Comparison of ENCODE assay signal across 24 mouse cellular contexts in genomic region chr19:58399166-58399565, GRCm38 (mm10). TPM values are rescaled to one million over a fixed set of nuclear protein-coding genes. Genes with fewer than 3 reads are reported as not detected.
DNase-seq lines count a peak whose midpoint lies in the region; ATAC-seq and TF ChIP-seq lines count a peak whose summit lies in the region.
"Had no signal": no experiment of that assay in that cellular context is flagged by ENCODE, and none has a peak within 500 bp of the region (broad histone marks: within the 10 kb centered on the region; RNA-seq: fewer than 3 reads in every experiment).

No protein-coding gene starts in this region.

- TF ChIP-seq CTCF in lung, embryonic 14.5 days (IDR thresholded peaks at IDR 0.05; ENCODE audit: low read depth): no peak
- no peak for TF ChIP-seq CTCF in lung, adult 2 months (IDR thresholded peaks at IDR 0.05; ENCODE audit: insufficient read depth, low read length)

- H3K4me2 ChIP-seq in heart, embryonic 14.5 days (ENCODE audit: low read length): no peak overlapping the region
- H3K4me2 ChIP-seq in lung, embryonic 14.5 days: no peak overlapping the region
- H3K4me2 ChIP-seq: forebrain, embryonic 13.5 days; hindbrain, embryonic 13.5 days; limb, embryonic 12.5 days; liver, embryonic 13.5 days; midbrain, embryonic 12.5 days; neural tube, embryonic 15.5 days had no signal

- no peak for ATAC-seq in heart, embryonic 14.5 days (ENCODE audit: insufficient number of reproducible peaks, insufficient read depth, low FRiP score, low read depth)
- no peak for ATAC-seq in lung, embryonic 14.5 days (ENCODE audit: insufficient read depth)
- 0 out of 2 replicates have a peak, but pooled peaks have one; percentile 52 for ATAC-seq in common myeloid progenitor, adult 5-6 weeks (replicated peaks; ENCODE audit: low read depth, poor library complexity, severe bottlenecking)
- ATAC-seq in hematopoietic stem cell, adult 5-6 weeks (replicated peaks in 1 of 2; ENCODE audit: insufficient read depth in 1 of 2, low FRiP score in 2 of 2, low TSS enrichment in 1 of 2, low read depth in 1 of 2, poor library complexity in 2 of 2, severe bottlenecking in 2 of 2): peak; percentile 42 to 77; a peak in 2 of 4 replicates
- ATAC-seq: forebrain, embryonic 13.5 days; lung, postnatal 0 days had no signal

- no peak overlapping the region for H3K9ac ChIP-seq in heart, embryonic 14.5 days (ENCODE audit: low read length)
- H3K9ac ChIP-seq in lung, embryonic 14.5 days: no peak overlapping the region
- H3K9ac ChIP-seq: forebrain, embryonic 13.5 days; hindbrain, embryonic 13.5 days; limb, embryonic 12.5 days; liver, embryonic 13.5 days; midbrain, embryonic 12.5 days; neural tube, embryonic 15.5 days had no signal

- no peaks in the 10 kb centered on the region for H3K27me3 ChIP-seq in heart, embryonic 14.5 days (ENCODE audit: control insufficient read depth, insufficient read depth, low read length)
- H3K27me3 ChIP-seq in lung, embryonic 14.5 days (ENCODE audit: insufficient read depth, low read length): no peaks in the 10 kb centered on the region
- H3K27me3 ChIP-seq: forebrain, embryonic 13.5 days; hindbrain, embryonic 13.5 days; limb, embryonic 12.5 days; liver, embryonic 13.5 days; midbrain, embryonic 12.5 days; neural tube, embryonic 15.5 days had no signal

- DNase-seq in heart, adult 18-20 months: no peak
- DNase-seq in lung, embryonic 14.5 days: peak; percentile 19
- DNase-seq in lung, adult 2 months: no peak
- DNase-seq in gastrocnemius, adult 18-20 months (ENCODE audit: low spot score): no peak
- DNase-seq: adrenal gland, adult 2 months; cerebellum, adult 11 months; cerebellum, adult 9-11 months; gastrocnemius, postnatal 10 days; heart, adult 2 months; kidney, adult 11 months; layer of hippocampus, postnatal 36 days; liver, embryonic 13.5 days; right cerebral cortex, adult 18-20 months; right cerebral cortex, postnatal 4 days had no signal

- no peaks in the 10 kb centered on the region for H3K9me3 ChIP-seq in heart, embryonic 14.5 days (ENCODE audit: control insufficient read depth, low read length)
- no peaks in the 10 kb centered on the region for H3K9me3 ChIP-seq in lung, embryonic 14.5 days (ENCODE audit: low read depth, low read length)
- H3K9me3 ChIP-seq: forebrain, embryonic 13.5 days; hindbrain, embryonic 13.5 days; limb, embryonic 12.5 days; liver, embryonic 13.5 days; midbrain, embryonic 12.5 days; neural tube, embryonic 15.5 days had no signal

- WGBS in heart, embryonic 14.5 days: 32% methylated on average over 6 of the region's 6 CpGs
- 58% methylated on average over 6 of the region's 6 CpGs for WGBS in lung, embryonic 14.5 days
- 55% methylated on average over 6 of the region's 6 CpGs for WGBS in lung, adult 2 months

- H3K36me3 ChIP-seq in heart, embryonic 14.5 days (ENCODE audit: control insufficient read depth, insufficient read depth, low read length): no peaks in the 10 kb centered on the region
- H3K36me3 ChIP-seq in lung, embryonic 14.5 days (ENCODE audit: insufficient read depth): no peaks in the 10 kb centered on the region
- H3K36me3 ChIP-seq: hindbrain, embryonic 13.5 days; limb, embryonic 12.5 days; liver, embryonic 13.5 days; midbrain, embryonic 12.5 days; neural tube, embryonic 15.5 days had no signal

- TF ChIP-seq POLR2A in lung, adult 2 months (IDR thresholded peaks at IDR 0.05; ENCODE audit: borderline replicate concordance, extremely low read depth, low read depth, low read length): no peak

- H3K27ac ChIP-seq in heart, embryonic 14.5 days (replicated peaks in 1 of 2; ENCODE audit: control insufficient read depth in 1 of 2, insufficient read depth in 1 of 2, low read depth in 2 of 2, low read length in 2 of 2): peak overlapping the region; percentile 19 to 27; a peak in 1 of 4 replicates
- H3K27ac ChIP-seq in lung, embryonic 14.5 days (ENCODE audit: low read depth): no peak overlapping the region
- H3K27ac ChIP-seq: forebrain, embryonic 13.5 days; heart, adult 2 months; hindbrain, embryonic 13.5 days; limb, embryonic 12.5 days; liver, embryonic 13.5 days; midbrain, embryonic 12.5 days; neural tube, embryonic 15.5 days had no signal

- H3K4me3 ChIP-seq in heart, embryonic 14.5 days (ENCODE audit: control insufficient read depth in 1 of 2, insufficient read depth in 1 of 2, low read depth in 1 of 2, low read length in 2 of 2): no peak overlapping the region
- H3K4me3 ChIP-seq in lung, embryonic 14.5 days (ENCODE audit: low read depth, low read length): no peak overlapping the region
- H3K4me3 ChIP-seq in lung, adult 2 months (replicated peaks; ENCODE audit: extremely low read depth, low read depth, low read length): no peak overlapping the region
- H3K4me3 ChIP-seq: forebrain, embryonic 13.5 days; heart, adult 2 months; hindbrain, embryonic 13.5 days; limb, embryonic 12.5 days; liver, embryonic 13.5 days; midbrain, embryonic 12.5 days; neural tube, embryonic 15.5 days had no signal

- peaks cover 6 to 8% of the 10 kb centered on the region in 2 experiments for H3K4me1 ChIP-seq in heart, embryonic 14.5 days (ENCODE audit: control insufficient read depth in 2 of 2, insufficient read depth in 2 of 2, low read length in 2 of 2)
- H3K4me1 ChIP-seq in lung, embryonic 14.5 days (ENCODE audit: insufficient read depth): no peaks in the 10 kb centered on the region
- H3K4me1 ChIP-seq in lung, adult 2 months (ENCODE audit: control insufficient read depth, insufficient read depth, low read length): no peaks in the 10 kb centered on the region

RNA-seq across cellular contexts. Expression of gene Gfra1, which starts 56.5 kb away (rescaled TPM):
- polyA plus RNA-seq in heart, embryonic 14.5 days (2014; fragmentation: Nextera tagmentation; extraction: Ambion mirVana): 2.2 and 3.2 TPM in 2 replicates
- total RNA-seq in heart, adult 18-20 months (2021): 1 to 10 TPM; 4.9 TPM
- polyA plus RNA-seq in lung, embryonic 14.5 days (2014; fragmentation: Nextera tagmentation; extraction: Ambion mirVana): 6.7 and 7.7 TPM in 2 replicates
- polyA plus RNA-seq in lung, adult 2 months (2012; rRNA removed): 4.9 and 7.8 TPM in 2 replicates
- 0.09 TPM in 1 of 2 replicates, not detected in the other for total RNA-seq in common myeloid progenitor, adult 5-6 weeks (2017)
- 0.40 and 1.4 TPM in 2 replicates for total RNA-seq in hematopoietic stem cell, adult 5-6 weeks (2017)
- 1 to 10 TPM; 3.4 to 3.5 TPM for total RNA-seq in gastrocnemius, adult 18-20 months (2021)
- total RNA-seq: MEL had no signal

Comparison
In these comparisons a context has a peak if more than half of its experiments do, and no peak if none do; other contexts are left out.
1. ATAC-seq: peak in common myeloid progenitor, adult 5-6 weeks (single experiment) and hematopoietic stem cell, adult 5-6 weeks (2 of 2); none in heart, embryonic 14.5 days (single experiment) and lung, embryonic 14.5 days (single experiment).